Mouse (Mus musculus) hindbrain, embryonic 14.5 days (tissue): ENCODE data around the gene Hoxb8. TPM values are rescaled to one million over a fixed set of nuclear protein-coding genes. Genes with fewer than 3 reads are reported as not detected.

Experiments used
- ATAC-seq: fragments of 200-750 bp; cut with Nextera tagmentation; 2 replicates; pipeline ENCODE4 v1.8.0; 2017; ENCODE audit warnings: moderate number of reproducible peaks, mild to moderate bottlenecking, moderate TSS enrichment, moderate library complexity; ENCODE audit not compliant: low FRiP score
- DNase-seq: peaks from one replicate; pipeline ENCODE4 v3.0.0-alpha.2; 2015; ENCODE audit warnings: low spot score
- H3K27ac ChIP-seq: fragments of 300-500 bp; sonication (generic); 2 replicates; pipeline ENCODE4 v1.5.1; 2014; ENCODE audit warnings: mild to moderate bottlenecking, moderate library complexity
- H3K27me3 ChIP-seq: fragments of 300-500 bp; sonication (generic); 2 replicates; pipeline ENCODE4 v1.6.1; 2014; ENCODE audit warnings: mild to moderate bottlenecking, low read length, mixed read lengths; ENCODE audit not compliant: control insufficient read depth, insufficient read depth
- H3K36me3 ChIP-seq: fragments of 300-500 bp; sonication (generic); replicated peaks from 2 replicates; pipeline ENCODE4 v1.6.1; 2014; ENCODE audit not compliant: control insufficient read depth, insufficient read depth
- H3K4me1 ChIP-seq: fragments of 300-500 bp; sonication (generic); replicated peaks from 2 replicates; pipeline ENCODE4 v1.6.1; 2014; ENCODE audit warnings: antibody characterized with exemption, low read length, mixed read lengths; ENCODE audit not compliant: control insufficient read depth, insufficient read depth
- H3K4me2 ChIP-seq: fragments of 300-500 bp; sonication (generic); replicated peaks from 2 replicates; pipeline ENCODE4 v1.6.1; 2014; ENCODE audit warnings: mild to moderate bottlenecking, moderate library complexity
- H3K4me3 ChIP-seq: fragments of 300-500 bp; sonication (generic); replicated peaks from 2 replicates; pipeline ENCODE4 v1.5.1; 2014; ENCODE audit warnings: mild to moderate bottlenecking, low read length
- H3K9ac ChIP-seq: fragments of 300-500 bp; sonication (generic); 2 replicates; pipeline ENCODE4 v1.6.1; 2014
- H3K9me3 ChIP-seq: fragments of 300-500 bp; sonication (generic); 2 replicates; pipeline ENCODE4 v1.6.1; 2016; ENCODE audit warnings: low read length; ENCODE audit not compliant: control insufficient read depth
- WGBS: fragments of 180-500 bp; shearing (Covaris S2); extraction: QIAGEN DNeasy Blood & Tissue Kit; methylation state at CpG from one replicate; pipeline ENCODE4 v1.1.7; 2014; 5-methylcytosine and 5-hydroxymethylcytosine counted together
- polyA plus RNA-seq: library from polyadenylated mRNA; unstranded; fragments of >200 nt; fragmentation: Nextera tagmentation; extraction: Ambion mirVana; gene quantifications from 2 replicates; pipeline ENCODE4 v1.2.1, GENCODE M21; 2014

The Hoxb8 gene
- polyA plus RNA-seq, 1 experiment from 2014 or later = 50.6 TPM

- H3K4me3 ChIP-seq = peak overlapping the region; percentile 39
- H3K9me3 ChIP-seq = no peaks in the 10 kb centered on the region
- H3K27me3 ChIP-seq = peaks cover 89% of the 10 kb centered on the region
- under 1% methylated on average over 42 of the region's 49 CpGs for WGBS
- H3K4me2 ChIP-seq = peak overlapping the region; percentile 46
- H3K27ac ChIP-seq = peak overlapping the region; percentile 69
- DNase-seq = no peak
- no peaks in the 10 kb centered on the region for H3K4me1 ChIP-seq
- no peak for ATAC-seq
- peak overlapping the region; percentile 63 for H3K9ac ChIP-seq
- no peaks in the 10 kb centered on the region for H3K36me3 ChIP-seq
These were observed 2.5 kb downstream of the Hoxb8 start for GRCm38 (mm10) chr11:96284041-96284749.

GRCm38 (mm10) chr11:96284774-96285734, 3.3 kb downstream of the Hoxb8 start:
- H3K27me3 ChIP-seq = peaks cover 89% of the 10 kb centered on the region

GRCm38 (mm10) chr11:96285771-96286738, 4.3 kb downstream of the Hoxb8 start, which contains the start of gene Hoxb7:
Gene Hoxb7, plus strand, starts transcription at chr11:96286623.
- Histone ChIP-seq H3K4me3 (peak within 1 kb of the TSS; percentile 39), H3K36me3 (no peaks in the 10 kb centered on the region), H3K27me3 (peaks cover 89% of the 10 kb centered on the region), H3K27ac (peak within 1 kb of the TSS; percentile 69), H3K4me2 (peak within 1 kb of the TSS; percentile 46), H3K4me1 (no peaks in the 10 kb centered on the region), H3K9me3 (no peaks in the 10 kb centered on the region), H3K9ac (peak within 1 kb of the TSS; percentile 63)
- ATAC-seq = no peak
- 2% methylated on average over 43 of the region's 43 CpGs for WGBS
- DNase-seq = no peak

More at GRCm38 (mm10) chr11:96284774-96285734, 3.3 kb downstream of the Hoxb8 start:
- DNase-seq (no peak), ATAC-seq (0 out of 2 replicates have a peak, but pooled peaks have one; percentile 59)
- H3K9me3 ChIP-seq = no peaks in the 10 kb centered on the region
- H3K4me2 ChIP-seq = peak overlapping the region; percentile 46
- WGBS = 2% methylated on average over 32 of the region's 37 CpGs
- H3K27ac ChIP-seq = peak overlapping the region; percentile 69
- no peaks in the 10 kb centered on the region for H3K4me1 ChIP-seq
- peak overlapping the region; percentile 63 for H3K9ac ChIP-seq
- no peaks in the 10 kb centered on the region for H3K36me3 ChIP-seq
- H3K4me3 ChIP-seq = peak overlapping the region; percentile 39

GRCm38 (mm10) chr11:96286739-96287385, 5.2 kb downstream of the Hoxb8 start:
- Histone ChIP-seq H3K27me3 (peaks cover 90% of the 10 kb centered on the region), H3K4me1 (no peaks in the 10 kb centered on the region), H3K36me3 (no peaks in the 10 kb centered on the region), H3K9ac (peak overlapping the region; percentile 63), H3K4me2 (peak overlapping the region; percentile 46), H3K9me3 (no peaks in the 10 kb centered on the region), H3K4me3 (peak overlapping the region; percentile 39), H3K27ac (peak overlapping the region; percentile 69)
- no peak for DNase-seq
- WGBS = 1% methylated on average over 55 of the region's 55 CpGs
- ATAC-seq = no peak

- peak overlapping the region; percentile 39 for H3K4me3 ChIP-seq
- WGBS = 0% methylated on average over 9 of the region's 9 CpGs
These were observed 5.7 kb downstream of the Hoxb8 start for GRCm38 (mm10) chr11:96287411-96287810.

GRCm38 (mm10) chr11:96288455-96289221, 6.9 kb downstream of the Hoxb8 start:
- H3K4me1 ChIP-seq = no peaks in the 10 kb centered on the region
- WGBS = 12% methylated on average over 1 of the region's 1 CpGs
- peak overlapping the region; percentile 46 for H3K4me2 ChIP-seq
- DNase-seq (no peak), ATAC-seq (no peak)
- H3K27me3 ChIP-seq = peaks cover 98% of the 10 kb centered on the region
- 0 out of 2 replicates have a peak overlapping the region, but pooled peaks have one; percentile 39 for H3K4me3 ChIP-seq
- no peaks in the 10 kb centered on the region for H3K36me3 ChIP-seq
- no peaks in the 10 kb centered on the region for H3K9me3 ChIP-seq
- peak overlapping the region; percentile 70 for H3K27ac ChIP-seq
- H3K9ac ChIP-seq = peak overlapping the region; percentile 34

More at GRCm38 (mm10) chr11:96287411-96287810, 5.7 kb downstream of the Hoxb8 start:
- Histone ChIP-seq H3K36me3 (no peaks in the 10 kb centered on the region), H3K4me2 (peak overlapping the region; percentile 46), H3K27me3 (peaks cover 95% of the 10 kb centered on the region), H3K4me1 (no peaks in the 10 kb centered on the region), H3K9me3 (no peaks in the 10 kb centered on the region), H3K9ac (peak overlapping the region; percentile 63), H3K27ac (peak overlapping the region; percentile 69)
- peak; percentile 53; the same call in 1 of the 2 replicates for ATAC-seq
- DNase-seq = no peak

GRCm38 (mm10) chr11:96289293-96289692, 7.6 kb downstream of the Hoxb8 start:
- WGBS = 6% methylated on average over 21 of the region's 21 CpGs
- Histone ChIP-seq H3K4me3 (peak overlapping the region; percentile 10; the same call in 1 of the 2 replicates), H3K27me3 (peaks cover 98% of the 10 kb centered on the region), H3K9ac (peak overlapping the region; percentile 34; the same call in 1 of the 2 replicates), H3K27ac (peak overlapping the region; percentile 70), H3K4me2 (peak overlapping the region; percentile 46), H3K9me3 (no peaks in the 10 kb centered on the region), H3K36me3 (no peaks in the 10 kb centered on the region), H3K4me1 (no peaks in the 10 kb centered on the region)
- DNase-seq = no peak
- ATAC-seq = no peak
